ENCODE assay signal across 8 mouse cellular contexts in genomic region chr11:62024234-62024601, GRCm38 (mm10).
DNase-seq lines count a peak whose midpoint lies in the region; ATAC-seq and TF ChIP-seq lines count a peak whose summit lies in the region.

No protein-coding gene starts in this region.

- no peaks in the 10 kb centered on the region for H3K27me3 ChIP-seq in hindbrain, embryonic 10.5 days (ENCODE audit: insufficient read depth, poor library complexity, severe bottlenecking)
- no peaks in the 10 kb centered on the region for H3K27me3 ChIP-seq in hindbrain, embryonic 11.5 days (ENCODE audit: control insufficient read depth, insufficient read depth, low read length)
- H3K27me3 ChIP-seq in embryonic facial prominence, embryonic 15.5 days = no peaks in the 10 kb centered on the region
- H3K27me3 ChIP-seq in heart, postnatal 0 days (ENCODE audit: control insufficient read depth, insufficient read depth, low read length) = no peaks in the 10 kb centered on the region

- no peak for ATAC-seq in hindbrain, embryonic 11.5 days (ENCODE audit: low FRiP score)
- ATAC-seq in embryonic facial prominence, embryonic 15.5 days (ENCODE audit: insufficient number of reproducible peaks, low FRiP score, low TSS enrichment, low read depth) = no peak
- no peak for ATAC-seq in heart, postnatal 0 days (ENCODE audit: insufficient read depth, low read depth)

- H3K4me2 ChIP-seq in hindbrain, embryonic 11.5 days (replicated peaks; ENCODE audit: low read depth, low read length) = no peak overlapping the region
- H3K4me2 ChIP-seq in embryonic facial prominence, embryonic 15.5 days (replicated peaks) = 0 out of 2 replicates have a peak overlapping the region, but pooled peaks have one; percentile 8
- H3K4me2 ChIP-seq in heart, postnatal 0 days (ENCODE audit: low read depth, low read length) = peak overlapping the region; percentile 4; the same call in 1 of the 2 replicates

- H3K4me3 ChIP-seq in hindbrain, embryonic 10.5 days = no peak overlapping the region
- H3K4me3 ChIP-seq in hindbrain, embryonic 11.5 days (ENCODE audit: low read depth, low read length) = no peak overlapping the region
- no peak overlapping the region for H3K4me3 ChIP-seq in embryonic facial prominence, embryonic 15.5 days (replicated peaks)
- H3K4me3 ChIP-seq in heart, postnatal 0 days (ENCODE audit: low read depth, low read length) = no peak overlapping the region

- 0 out of 2 replicates have a peak overlapping the region, but pooled peaks have one; percentile 6 for H3K27ac ChIP-seq in hindbrain, embryonic 10.5 days
- H3K27ac ChIP-seq in hindbrain, embryonic 11.5 days (ENCODE audit: low read depth, low read length) = no peak overlapping the region
- peak overlapping the region; percentile 55 for H3K27ac ChIP-seq in embryonic facial prominence, embryonic 15.5 days (replicated peaks)
- H3K27ac ChIP-seq in heart, postnatal 0 days (ENCODE audit: low read depth) = peak overlapping the region; percentile 75

- peaks cover 17% of the 10 kb centered on the region for H3K4me1 ChIP-seq in hindbrain, embryonic 10.5 days (replicated peaks)
- H3K4me1 ChIP-seq in hindbrain, embryonic 11.5 days (replicated peaks; ENCODE audit: control insufficient read depth, insufficient read depth, low read length) = no peaks in the 10 kb centered on the region; the same call in 1 of the 2 replicates
- peaks cover 22% of the 10 kb centered on the region for H3K4me1 ChIP-seq in embryonic facial prominence, embryonic 15.5 days
- H3K4me1 ChIP-seq in heart, postnatal 0 days (ENCODE audit: control insufficient read depth, insufficient read depth) = peaks cover 2% of the 10 kb centered on the region; the same call in 1 of the 2 replicates

- H3K9ac ChIP-seq in hindbrain, embryonic 11.5 days (ENCODE audit: low read depth, low read length) = no peak overlapping the region
- H3K9ac ChIP-seq in embryonic facial prominence, embryonic 15.5 days = no peak overlapping the region
- no peak overlapping the region for H3K9ac ChIP-seq in heart, postnatal 0 days (replicated peaks; ENCODE audit: low read depth, low read length)

- DNase-seq in hindbrain, embryonic 10.5 days (ENCODE audit: low spot score) = no peak
- DNase-seq in hindbrain, embryonic 11.5 days (ENCODE audit: low spot score) = no peak
- DNase-seq in heart, postnatal 0 days (ENCODE audit: low spot score) = peak; percentile 69
- DNase-seq in kidney, postnatal 4 days = peak; percentile 36 to 61
- no peak for DNase-seq in adrenal gland, adult 2 months
- DNase-seq in B cell, adult 2 months = no peak
- DNase-seq in testis, postnatal 14 days (ENCODE audit: low spot score) = no peak

- TF ChIP-seq CTCF in heart, postnatal 0 days (IDR thresholded peaks at IDR 0.05; ENCODE audit: low read depth) = no peak

- H3K36me3 ChIP-seq in hindbrain, embryonic 10.5 days = no peaks in the 10 kb centered on the region
- no peaks in the 10 kb centered on the region for H3K36me3 ChIP-seq in hindbrain, embryonic 11.5 days (ENCODE audit: control insufficient read depth, insufficient read depth, low read length)
- H3K36me3 ChIP-seq in embryonic facial prominence, embryonic 15.5 days = no peaks in the 10 kb centered on the region
- no peaks in the 10 kb centered on the region for H3K36me3 ChIP-seq in heart, postnatal 0 days (replicated peaks; ENCODE audit: control insufficient read depth, insufficient read depth, low read length)

- no peak for TF ChIP-seq EP300 in heart, postnatal 0 days (IDR thresholded peaks at IDR 0.05; ENCODE audit: low read depth)

- 48% methylated on average over 8 of the region's 8 CpGs for WGBS in hindbrain, embryonic 10.5 days
- WGBS in hindbrain, embryonic 11.5 days = 49% methylated on average over 8 of the region's 8 CpGs
- WGBS in embryonic facial prominence, embryonic 15.5 days = 44% methylated on average over 8 of the region's 8 CpGs
- 53% methylated on average over 8 of the region's 8 CpGs for WGBS in heart, postnatal 0 days

- H3K9me3 ChIP-seq in hindbrain, embryonic 10.5 days = no peaks in the 10 kb centered on the region
- no peaks in the 10 kb centered on the region for H3K9me3 ChIP-seq in hindbrain, embryonic 11.5 days (ENCODE audit: control insufficient read depth, low read length)
- H3K9me3 ChIP-seq in embryonic facial prominence, embryonic 15.5 days (replicated peaks) = no peaks in the 10 kb centered on the region
- no peaks in the 10 kb centered on the region for H3K9me3 ChIP-seq in heart, postnatal 0 days (replicated peaks; ENCODE audit: control insufficient read depth, low read length)

Comparison
In these comparisons a context has a peak if more than half of its experiments do, and no peak if none do; other contexts are left out.
1. DNase-seq: peak in heart, postnatal 0 days (single experiment) and kidney, postnatal 4 days (2 of 2); none in hindbrain, embryonic 10.5 days (single experiment), hindbrain, embryonic 11.5 days (single experiment), adrenal gland, adult 2 months (single experiment), B cell, adult 2 months (0 of 2) and testis, postnatal 14 days (single experiment).